18 mouse cellular contexts compared by ENCODE assay signal in genomic region chr10:10935806-10936205, GRCm38 (mm10).
A peak's percentile ranks its signal among the peaks of the same experiment; 100 is the strongest.
DNase-seq lines count a peak whose midpoint lies in the region; ATAC-seq and TF ChIP-seq lines count a peak whose summit lies in the region.
"Had no signal": no experiment of that assay in that cellular context is flagged by ENCODE, and none has a peak within 500 bp of the region (broad histone marks: within the 10 kb centered on the region; RNA-seq: fewer than 3 reads in every experiment).

No protein-coding gene starts in this region.

- no peak for DNase-seq in frontal cortex, postnatal 25 days (ENCODE audit: low spot score in 2 of 2)
- DNase-seq in layer of hippocampus, adult 2 months (ENCODE audit: low spot score in 2 of 2): peak in 1 of 2 experiments; percentile 37
- DNase-seq in layer of hippocampus, postnatal 25 days (ENCODE audit: extremely low spot score in 1 of 2, low spot score in 1 of 2): no peak
- peak; percentile 61 for DNase-seq in brain, adult 2 months (ENCODE audit: low read depth, low spot score)
- peak; percentile 43 for DNase-seq in layer of hippocampus, adult 9-11 months
- no peak for DNase-seq in heart, adult 11 months
- DNase-seq: adrenal gland, adult 2 months; adrenal gland, postnatal 10 days; adrenal gland, postnatal 25 days; cerebellum, adult 18-20 months; cerebellum, adult 8-10 months; cerebellum, postnatal 10 days; cerebellum, postnatal 25 days had no signal

- 0 out of 2 replicates have a peak, but pooled peaks have one; percentile 41 for ATAC-seq in frontal cortex, adult (ENCODE audit: low TSS enrichment)
- ATAC-seq: forebrain, embryonic 14.5 days; forebrain, embryonic 16.5 days had no signal

- no peak overlapping the region for H3K4me3 ChIP-seq in layer of hippocampus, adult 2 months
- H3K4me3 ChIP-seq: embryonic facial prominence, embryonic 10.5 days; embryonic facial prominence, embryonic 12.5 days had no signal

- H3K27ac ChIP-seq in layer of hippocampus, adult 2 months: peak overlapping the region; percentile 67
- H3K27ac ChIP-seq: embryonic facial prominence, embryonic 10.5 days; embryonic facial prominence, embryonic 12.5 days had no signal

- TF ChIP-seq CTCF in layer of hippocampus, adult 2 months (conservative IDR thresholded peaks at IDR 0.05): no peak

Comparison
In these comparisons a context has a peak if more than half of its experiments do, and no peak if none do; other contexts are left out.
1. DNase-seq: peak in brain, adult 2 months (single experiment) and layer of hippocampus, adult 9-11 months (single experiment); none in frontal cortex, postnatal 25 days (0 of 2), layer of hippocampus, postnatal 25 days (0 of 2) and heart, adult 11 months (single experiment).